Mouse (Mus musculus) spleen, adult 2 months (tissue): ENCODE data around the gene Mlh1.

Experiments
- CTCF ChIP-seq: fragments of 200-500 bp; IDR thresholded peaks from 2 replicates; pipeline ENCODE4 v1.5.1; 2011; ENCODE audit warnings: mild to moderate bottlenecking, inconsistent platforms; ENCODE audit not compliant: insufficient read depth, insufficient read length, insufficient replicate concordance; ENCODE audit errors: extremely low read depth
- POLR2A ChIP-seq: fragments of 200-500 bp; IDR thresholded peaks from 2 replicates; pipeline ENCODE4 v1.6.1; 2011; ENCODE audit warnings: low read depth, low read length, inconsistent platforms

GRCm38 (mm10) chr9:111313793-111314192 lies 42.2 kb upstream of the Mlh1 start:
- TF ChIP-seq CTCF (no peak), POLR2A (no peak)
